Mouse (Mus musculus) liver, postnatal 0 days (tissue): ENCODE results near the gene Gm16181. TPM values are rescaled to one million over a fixed set of nuclear protein-coding genes. Genes with fewer than 3 reads are reported as not detected.

Experiments used
- ATAC-seq: fragments of 200-750 bp; cut with Nextera tagmentation; 2 replicates; pipeline ENCODE4 v1.8.0; 2017; ENCODE audit warnings: mild to moderate bottlenecking, moderate library complexity
- DNase-seq: peaks from one replicate; pipeline ENCODE4 v3.0.0-alpha.2; 2016
- H3K27ac ChIP-seq: fragments of 300-500 bp; sonication (generic); 2 replicates; pipeline ENCODE4 v1.5.1; 2014; ENCODE audit warnings: antibody characterized with exemption, moderate library complexity, mild to moderate bottlenecking, low read depth
- H3K27me3 ChIP-seq: fragments of 300-500 bp; sonication (generic); 2 replicates; pipeline ENCODE4 v1.6.1; 2014; ENCODE audit warnings: low read length, control low read depth, mixed read lengths; ENCODE audit not compliant: insufficient read depth
- H3K36me3 ChIP-seq: fragments of 300-500 bp; sonication (generic); replicated peaks from 2 replicates; pipeline ENCODE4 v1.6.1; 2014; ENCODE audit warnings: mild to moderate bottlenecking, control low read depth, low read length, moderate library complexity, mixed read lengths; ENCODE audit not compliant: insufficient read depth
- H3K4me1 ChIP-seq: fragments of 300-500 bp; sonication (generic); 2 replicates; pipeline ENCODE4 v1.6.1; 2014; ENCODE audit warnings: antibody characterized with exemption, mild to moderate bottlenecking, control low read depth; ENCODE audit not compliant: insufficient read depth
- H3K4me2 ChIP-seq: fragments of 300-500 bp; sonication (generic); 2 replicates; pipeline ENCODE4 v1.6.1; 2014; ENCODE audit warnings: low read depth, mild to moderate bottlenecking, low read length, moderate library complexity, mixed read lengths
- H3K4me3 ChIP-seq: fragments of 300-500 bp; sonication (generic); 2 replicates; pipeline ENCODE4 v1.5.1; 2014; ENCODE audit warnings: low read depth, low read length
- H3K9ac ChIP-seq: fragments of 300-500 bp; sonication (generic); replicated peaks from 2 replicates; pipeline ENCODE4 v1.6.1; 2014; ENCODE audit warnings: mild to moderate bottlenecking, moderate library complexity
- H3K9me3 ChIP-seq: fragments of 300-500 bp; sonication (generic); 2 replicates; pipeline ENCODE4 v1.6.1; 2016; ENCODE audit warnings: mild to moderate bottlenecking, control low read depth, low read length, mixed read lengths
- CTCF ChIP-seq: sonication (generic); IDR thresholded peaks from 2 replicates; pipeline ENCODE4 v1.5.1; 2016; ENCODE audit warnings: antibody characterized with exemption, low read depth
- EP300 ChIP-seq: IDR thresholded peaks from 2 replicates; pipeline ENCODE4 v1.6.1; 2016; ENCODE audit warnings: antibody characterized with exemption, low read depth, mild to moderate bottlenecking
- WGBS: fragments of 180-500 bp; shearing (Covaris S2); extraction: QIAGEN DNeasy Blood & Tissue Kit; methylation state at CpG from one replicate; pipeline ENCODE4 v1.1.7; 2014; ENCODE audit not compliant: insufficient replicate concordance; 5-methylcytosine and 5-hydroxymethylcytosine counted together
- microRNA-seq: library from miRNA; unstranded; fragments of <30 nt; microRNA quantifications from one replicate; pipeline ENCODE4, GENCODE M21; 2016
- polyA plus RNA-seq: library from polyadenylated mRNA; unstranded; fragments of >200 nt; fragmentation: Nextera tagmentation; extraction: Ambion mirVana; gene quantifications from 2 replicates; pipeline ENCODE4 v1.2.1, GENCODE M21; 2015

Gene Gm16181
- polyA plus RNA-seq, 1 experiment from 2014 or later = 0.22 TPM

DNA sequence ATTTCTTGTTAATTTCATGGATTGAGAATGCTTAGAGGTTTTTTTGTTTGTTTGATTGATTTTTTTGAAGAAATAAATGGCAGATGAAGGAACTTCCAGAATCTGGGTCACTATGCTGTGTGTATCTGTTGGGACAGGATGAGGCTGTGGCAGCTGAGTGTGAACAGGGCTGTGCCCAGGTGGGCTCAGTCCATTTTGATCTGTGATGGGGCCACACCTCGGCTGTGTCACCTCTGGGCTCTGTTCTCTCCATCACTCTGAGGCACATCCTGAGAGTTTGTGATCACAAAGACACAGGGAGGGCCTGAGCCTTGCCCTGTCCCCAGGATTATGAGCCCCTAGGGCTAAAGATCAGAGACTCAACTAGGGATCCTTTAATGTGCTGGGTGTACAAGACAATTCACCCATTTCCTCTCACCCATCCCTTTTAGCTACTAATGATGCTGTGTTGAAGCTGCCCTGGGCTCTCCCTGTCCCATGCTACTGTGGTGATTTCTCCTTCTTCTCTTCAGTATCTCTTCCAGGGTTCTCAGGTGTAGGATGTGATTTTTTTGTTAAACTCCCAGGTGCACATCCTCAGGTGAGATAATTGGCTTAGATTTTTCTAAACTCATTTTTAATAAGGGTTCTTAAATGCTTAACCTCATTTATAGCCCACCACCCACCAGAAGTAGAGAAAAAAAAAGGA lies 46.9 kb downstream of the Gm16181 start:
- no peak overlapping the region for H3K4me3 ChIP-seq
- H3K27ac ChIP-seq = no peak overlapping the region
- 0 out of 2 replicates have a peak, but pooled peaks cover 5% of the 10 kb centered on the region for H3K36me3 ChIP-seq
- no peak for DNase-seq
- no peak for ATAC-seq
- 0 out of 2 replicates have a peak, but pooled peaks cover 5% of the 10 kb centered on the region for H3K4me1 ChIP-seq
- whole genome bisulfite sequencing = 61% methylated on average over 1 of the region's 1 CpGs
- H3K27me3 ChIP-seq = no peaks in the 10 kb centered on the region
- no peak overlapping the region for H3K4me2 ChIP-seq
- TF ChIP-seq CTCF = no peak
- TF ChIP-seq EP300 = no peak
- no peaks in the 10 kb centered on the region for H3K9me3 ChIP-seq
- no peak overlapping the region for H3K9ac ChIP-seq

DNA sequence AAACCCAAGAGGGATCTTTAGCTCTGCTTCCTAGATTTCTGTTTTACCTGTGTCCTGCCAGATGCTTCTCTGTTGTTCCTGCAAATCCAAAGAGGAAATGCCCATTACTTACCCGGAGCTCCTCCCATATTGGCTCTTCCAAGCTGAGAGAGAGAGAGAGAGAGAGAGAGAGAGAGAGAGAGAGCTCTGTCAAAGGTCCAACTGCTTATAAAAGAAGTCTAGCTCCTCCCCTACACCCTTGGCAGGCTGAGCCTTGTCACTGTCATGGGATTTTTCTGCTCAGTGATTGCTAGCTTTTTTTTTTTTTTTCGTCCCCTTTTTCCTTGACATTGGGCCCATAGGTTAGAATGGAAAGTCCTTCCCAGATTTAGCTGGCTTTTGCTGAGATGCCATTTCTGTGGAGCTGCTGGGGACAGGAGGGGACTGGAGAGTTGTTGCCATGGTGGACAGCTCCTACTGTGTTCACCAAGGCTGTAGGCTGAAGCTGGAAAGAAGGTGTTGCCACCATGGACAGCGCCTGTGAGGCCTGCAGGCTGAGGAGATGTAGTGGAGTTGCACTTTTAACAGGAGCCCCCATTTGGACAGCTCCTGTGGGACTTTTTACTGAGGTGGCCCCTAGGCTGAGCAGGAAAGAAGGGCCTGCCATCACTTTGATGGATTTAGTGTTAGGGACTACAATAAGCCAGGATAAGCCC lies 49.2 kb downstream of the Gm16181 start:
- no peak overlapping the region for H3K9ac ChIP-seq
- DNase-seq = peak; percentile 61
- TF ChIP-seq CTCF (no peak), EP300 (no peak)
- H3K27ac ChIP-seq = no peak overlapping the region
- no peak overlapping the region for H3K4me2 ChIP-seq
- H3K27me3 ChIP-seq = no peaks in the 10 kb centered on the region
- WGBS = 42% methylated on average over 3 of the region's 3 CpGs
- peaks cover 5% of the 10 kb centered on the region; the same call in 1 of the 2 replicates for H3K9me3 ChIP-seq
- no peaks in the 10 kb centered on the region for H3K4me1 ChIP-seq
- no peak for ATAC-seq
- 0 out of 2 replicates have a peak, but pooled peaks cover 5% of the 10 kb centered on the region for H3K36me3 ChIP-seq
- H3K4me3 ChIP-seq = no peak overlapping the region

DNA sequence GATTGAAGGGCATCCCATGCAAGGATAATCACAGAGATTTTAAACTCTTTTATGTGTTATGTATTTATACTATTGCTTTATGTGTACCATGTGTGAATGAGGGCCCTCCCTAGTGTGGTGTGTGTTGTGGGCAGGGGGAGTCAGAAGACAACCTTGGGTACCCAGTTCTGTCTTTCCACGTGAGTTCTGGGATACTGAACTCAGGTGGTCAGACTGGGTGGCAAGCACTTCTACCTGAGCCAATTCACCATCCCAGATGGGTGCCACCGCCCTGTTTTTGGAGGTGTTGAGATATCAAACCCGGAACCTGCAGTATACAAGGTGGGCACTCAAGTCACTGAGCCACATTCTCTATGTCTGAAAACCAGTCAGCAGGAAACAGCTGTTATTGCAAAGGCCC lies 51.6 kb downstream of the Gm16181 start:
- no peak for ATAC-seq
- no peak for TF ChIP-seq EP300
- TF ChIP-seq CTCF = no peak
- peaks cover 5% of the 10 kb centered on the region; the same call in 1 of the 2 replicates for H3K9me3 ChIP-seq
- H3K27me3 ChIP-seq = peaks cover 14% of the 10 kb centered on the region; the same call in 1 of the 2 replicates
- no peak overlapping the region for H3K9ac ChIP-seq
- no peaks in the 10 kb centered on the region for H3K4me1 ChIP-seq
- WGBS = 63% methylated on average over 3 of the region's 3 CpGs
- no peaks in the 10 kb centered on the region for H3K36me3 ChIP-seq
- H3K4me3 ChIP-seq = no peak overlapping the region
- H3K4me2 ChIP-seq = no peak overlapping the region
- no peak for DNase-seq
- no peak overlapping the region for H3K27ac ChIP-seq

Small RNA genes lying within 50 kb of the gene (microRNA-seq; reads per million reads assigned to microRNA genes)
- gene Mir6973a (not detected), gene Mir6974 (not detected), gene Mir6975 (3.2 reads per million), gene Mir8094 (not detected)

Other genes starting within 250 kb of the Gm16181 start
- 0.46 and 0.59 TPM in 2 replicates for gene Hspa1a, start 248.7 kb upstream of the Gm16181 start, polyA plus RNA-seq
- 0.18 TPM in 1 of 2 replicates, not detected in the other for gene Hspa1l, start 248.1 kb upstream of the Gm16181 start, polyA plus RNA-seq
- gene Lsm2, start 239.0 kb upstream of the Gm16181 start, polyA plus RNA-seq = 69.8 and 76.7 TPM in 2 replicates
- gene Vars, start 219.8 kb upstream of the Gm16181 start, polyA plus RNA-seq = 38.0 and 43.8 TPM in 2 replicates
- 0.09 and 0.12 TPM in 2 replicates for gene Vwa7, start 204.3 kb upstream of the Gm16181 start, polyA plus RNA-seq
- 3.3 and 4.1 TPM in 2 replicates for gene Sapcd1, start 192.8 kb upstream of the Gm16181 start, polyA plus RNA-seq
- 3.8 and 4.2 TPM in 2 replicates for gene Msh5, start 174.1 kb upstream of the Gm16181 start, polyA plus RNA-seq
- gene Clic1, start 170.9 kb upstream of the Gm16181 start, polyA plus RNA-seq = 98.6 and 102 TPM in 2 replicates
- gene Ddah2, start 161.8 kb upstream of the Gm16181 start, polyA plus RNA-seq = 15.8 and 17.2 TPM in 2 replicates
- gene Ly6g6c, start 155.4 kb upstream of the Gm16181 start, polyA plus RNA-seq = 0.32 and 0.49 TPM in 2 replicates
- 6.5 and 7.1 TPM in 2 replicates for gene Mpig6b, start 154.7 kb upstream of the Gm16181 start, polyA plus RNA-seq
- 0.19 TPM in 1 of 2 replicates, not detected in the other for gene Ly6g6e, start 143.9 kb upstream of the Gm16181 start, polyA plus RNA-seq
- gene Ly6g6d, start 142.8 kb upstream of the Gm16181 start, polyA plus RNA-seq = 0.54 and 0.60 TPM in 2 replicates
- gene Ly6g6f, start 135.2 kb upstream of the Gm16181 start, polyA plus RNA-seq = 4.0 and 5.3 TPM in 2 replicates
- gene Abhd16a, start 131.6 kb upstream of the Gm16181 start, polyA plus RNA-seq = 47.3 and 49.3 TPM in 2 replicates
- gene Ly6g5c, start 112.6 kb upstream of the Gm16181 start, polyA plus RNA-seq = not detected in 2 replicates
- gene Ly6g5b, start 105.4 kb upstream of the Gm16181 start, polyA plus RNA-seq = 0.32 and 0.67 TPM in 2 replicates
- 8.1 and 9.6 TPM in 2 replicates for gene Gpank1, start 99.4 kb upstream of the Gm16181 start, polyA plus RNA-seq
- gene Csnk2b, start 98.8 kb upstream of the Gm16181 start, polyA plus RNA-seq = 120 and 131 TPM in 2 replicates
- 4.4 and 4.8 TPM in 2 replicates for gene D17H6S53E, start 94.5 kb upstream of the Gm16181 start, polyA plus RNA-seq
- 1,209 and 1,216 TPM in 2 replicates for gene Apom, start 88.8 kb upstream of the Gm16181 start, polyA plus RNA-seq
- 16.5 and 19.7 TPM in 2 replicates for gene Bag6, start 85.7 kb upstream of the Gm16181 start, polyA plus RNA-seq
- 28.0 and 32.9 TPM in 2 replicates for gene Prrc2a, start 55.9 kb upstream of the Gm16181 start, polyA plus RNA-seq
- gene Aif1, start 44.8 kb upstream of the Gm16181 start, polyA plus RNA-seq = 34.1 and 39.1 TPM in 2 replicates
- gene Lst1, start 32.4 kb upstream of the Gm16181 start, polyA plus RNA-seq = 41.2 and 44.2 TPM in 2 replicates
- 5.3 and 6.0 TPM in 2 replicates for gene Ltb, start 26.4 kb upstream of the Gm16181 start, polyA plus RNA-seq
- 0.59 and 0.75 TPM in 2 replicates for gene Tnf, start 18.8 kb upstream of the Gm16181 start, polyA plus RNA-seq
- gene Lta, start 15.5 kb upstream of the Gm16181 start, polyA plus RNA-seq = not detected in 2 replicates
- 0.98 and 1.3 TPM in 2 replicates for gene Atp6v1g2, start 12.8 kb downstream of the Gm16181 start, polyA plus RNA-seq
- 4.1 and 4.4 TPM in 2 replicates for gene Nfkbil1, start 15.0 kb downstream of the Gm16181 start, polyA plus RNA-seq
- gene Ddx39b, start 20.9 kb downstream of the Gm16181 start, polyA plus RNA-seq = 79.6 and 87.2 TPM in 2 replicates
- 256 and 291 TPM in 2 replicates for gene H2-D1, start 41.9 kb downstream of the Gm16181 start, polyA plus RNA-seq
- 0.07 and 0.17 TPM in 2 replicates for gene H2-Q1, start 99.6 kb downstream of the Gm16181 start, polyA plus RNA-seq
- 4.9 and 5.3 TPM in 2 replicates for gene H2-Q2, start 121.4 kb downstream of the Gm16181 start, polyA plus RNA-seq
- 4.1 and 5.6 TPM in 2 replicates for gene H2-Q4, start 158.8 kb downstream of the Gm16181 start, polyA plus RNA-seq
- gene H2-Q6, start 204.0 kb downstream of the Gm16181 start, polyA plus RNA-seq = 3.7 TPM in 2 replicates
- gene H2-Q7, start 218.3 kb downstream of the Gm16181 start, polyA plus RNA-seq = 7.5 and 7.9 TPM in 2 replicates
- gene H2-Q10, start 249.3 kb downstream of the Gm16181 start, polyA plus RNA-seq = 621 and 683 TPM in 2 replicates